Mouse (Mus musculus) retina, adult 2 months (tissue): Measurements from ENCODE around the gene Apoc3.

Experiments used
- DNase-seq: peaks from one replicate; pipeline ENCODE4 v3.0.0-alpha.2; 2012; ENCODE audit warnings: low read depth, low spot score

Gene Apoc3

DNA sequence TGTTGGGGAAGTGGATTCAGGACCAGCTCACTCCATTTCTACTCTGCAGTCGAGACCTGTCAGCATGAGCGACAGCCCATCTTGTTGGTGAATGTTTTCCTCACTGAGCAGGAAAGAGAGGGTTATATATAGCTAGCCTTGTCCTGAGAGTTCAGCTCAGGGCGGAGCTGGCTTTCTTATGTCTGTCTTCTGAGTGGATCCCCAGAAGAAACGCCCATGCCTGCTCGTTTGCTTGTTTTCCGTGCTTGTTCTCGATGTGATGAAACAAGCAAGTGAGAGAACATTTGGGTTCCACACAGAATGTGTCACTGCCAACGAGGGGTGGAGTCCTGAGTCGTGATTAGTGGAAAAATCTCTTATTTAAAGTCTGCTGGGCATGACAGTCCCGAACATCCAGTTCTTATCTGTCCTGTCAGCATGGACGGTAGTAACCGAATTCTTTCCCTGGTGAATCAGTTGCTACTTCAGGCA, 38.7 kb downstream of the Apoc3 start:
- DNase-seq: no peak

DNA sequence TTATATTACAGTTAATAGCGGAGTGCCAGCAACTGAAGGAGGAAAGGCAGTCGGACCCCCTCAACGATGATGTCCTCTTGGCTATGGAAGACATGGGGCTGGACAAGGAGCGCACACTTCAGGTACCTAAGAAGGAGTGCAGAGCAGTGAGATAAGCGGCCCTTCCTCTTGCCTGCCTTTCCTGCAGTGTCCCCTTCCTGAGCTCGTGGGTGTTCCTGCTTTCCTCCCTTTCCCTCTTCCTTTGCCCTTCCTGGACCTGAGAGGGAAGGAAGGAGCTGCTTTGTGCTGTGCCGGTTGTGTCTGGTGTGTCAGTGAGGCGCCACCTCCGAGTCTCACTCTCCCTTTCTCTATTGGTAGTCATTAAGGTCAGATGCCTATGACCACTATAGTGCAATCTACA, 40.6 kb downstream of the Apoc3 start:
- no peak for DNase-seq

DNA sequence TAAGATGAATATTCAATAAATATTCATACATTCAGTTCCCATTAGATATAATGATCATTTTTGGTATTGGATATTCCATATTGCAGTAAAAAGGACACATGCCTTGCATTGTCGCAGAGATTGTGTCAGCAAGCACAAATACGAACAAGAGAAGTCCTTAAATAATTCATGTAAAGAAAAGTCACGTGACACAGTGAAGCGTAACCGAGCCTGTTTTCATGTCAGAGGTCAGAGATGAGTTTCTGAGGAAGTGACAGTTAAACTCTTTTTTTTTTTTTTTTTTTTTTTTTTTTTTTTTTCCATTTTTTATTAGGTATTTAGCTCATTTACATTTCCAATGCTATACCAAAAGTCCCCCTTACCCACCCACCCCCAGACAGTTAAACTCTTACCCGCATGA, 42.8 kb downstream of the Apoc3 start:
- DNase-seq: no peak

DNA sequence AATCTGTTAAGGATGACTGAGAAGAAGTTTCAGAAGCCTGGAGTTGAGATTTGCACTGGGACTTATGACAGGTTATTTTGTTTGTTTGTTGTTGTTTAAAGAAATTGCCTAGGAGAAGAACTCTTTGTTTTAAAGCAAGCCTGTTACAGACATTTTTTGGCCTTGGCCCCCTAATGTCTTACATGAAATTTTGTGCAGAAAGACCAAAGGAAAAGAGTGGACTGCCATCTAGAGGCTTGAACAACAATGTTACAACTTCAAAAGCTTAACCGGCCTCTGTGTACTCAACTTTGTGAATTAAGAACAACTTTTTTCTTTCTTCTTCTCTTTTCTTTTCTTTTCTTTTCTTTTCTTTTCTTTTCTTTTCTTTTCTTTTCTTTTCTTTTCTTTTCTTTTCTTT, 43.8 kb downstream of the Apoc3 start:
- DNase-seq: peak; percentile 22

DNA sequence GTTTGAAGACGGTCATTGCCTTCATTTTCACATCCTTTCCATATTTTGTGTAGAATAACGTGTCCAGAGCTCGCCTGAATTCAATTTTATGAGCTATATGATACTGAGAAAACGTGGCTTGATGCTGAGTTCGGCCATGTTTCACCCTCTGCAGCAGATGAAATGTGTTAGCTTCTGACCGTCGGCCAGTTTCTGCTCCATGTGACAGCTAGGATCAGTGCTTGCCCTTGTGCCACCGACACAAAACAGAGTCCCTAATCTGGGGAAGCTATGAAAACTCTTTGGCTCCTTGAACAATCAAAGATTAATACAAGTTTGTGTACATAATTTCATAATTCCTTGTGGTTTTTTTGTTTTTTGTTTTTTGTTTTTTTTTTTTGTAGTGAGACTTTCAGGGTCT, 44.2 kb downstream of the Apoc3 start:
- no peak for DNase-seq

DNA sequence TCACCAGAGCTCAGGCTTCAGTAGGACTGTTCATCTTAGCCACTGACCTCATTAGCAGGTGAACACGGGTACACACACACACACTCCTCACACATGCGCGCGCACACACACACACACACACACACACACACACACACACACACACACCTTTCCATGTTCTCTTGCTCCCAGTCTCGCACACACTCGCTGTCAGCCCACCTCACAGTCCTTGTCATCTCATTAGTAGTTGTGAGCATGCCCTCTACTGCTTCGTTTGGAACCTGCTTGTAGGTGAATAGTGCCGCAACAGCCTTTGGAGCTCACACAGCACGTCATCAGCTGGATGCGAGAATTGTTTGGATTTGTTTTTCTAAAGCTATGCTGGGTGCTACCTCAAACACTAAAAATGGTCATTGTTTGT, 46.1 kb downstream of the Apoc3 start:
- no peak for DNase-seq

DNA sequence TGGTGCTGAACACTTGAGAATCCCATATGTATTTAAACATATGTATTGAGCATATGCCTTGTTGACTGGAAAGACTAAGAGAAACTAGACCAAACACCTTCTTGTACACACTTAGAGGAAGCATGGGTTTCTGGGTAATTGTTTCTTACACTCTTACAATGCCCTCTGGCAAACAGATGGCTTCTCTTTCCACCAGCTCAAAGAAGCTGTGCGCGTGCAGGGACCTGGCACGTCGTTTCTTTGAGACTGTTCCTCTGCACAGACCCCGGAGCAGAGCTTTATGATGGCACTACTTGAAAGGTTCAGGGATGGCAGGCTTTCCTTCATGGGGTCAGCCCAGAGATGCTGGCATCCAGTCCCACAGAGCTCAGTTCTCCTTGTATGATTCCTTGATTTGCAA, 46.5 kb downstream of the Apoc3 start:
- no peak for DNase-seq

DNA sequence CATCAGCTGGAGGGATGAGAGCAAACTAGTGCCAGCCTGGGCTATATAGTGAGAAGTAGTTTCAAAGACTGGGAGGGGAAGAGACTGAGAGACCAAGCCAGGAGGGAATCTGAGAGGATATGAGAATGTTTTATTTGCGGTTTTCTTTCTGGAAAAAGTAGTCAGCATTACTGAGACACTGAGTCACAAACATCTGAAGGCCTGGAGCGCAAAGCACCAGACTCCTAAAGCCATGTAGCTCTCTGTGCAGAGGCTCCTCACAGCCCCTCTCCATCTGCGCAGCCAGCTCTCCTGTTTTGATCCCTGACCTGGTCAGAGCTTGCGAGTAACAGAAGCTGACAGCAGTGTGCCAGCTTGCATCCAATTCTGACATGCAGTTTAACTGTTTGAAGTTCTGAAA, 47.1 kb downstream of the Apoc3 start:
- DNase-seq: no peak

DNA sequence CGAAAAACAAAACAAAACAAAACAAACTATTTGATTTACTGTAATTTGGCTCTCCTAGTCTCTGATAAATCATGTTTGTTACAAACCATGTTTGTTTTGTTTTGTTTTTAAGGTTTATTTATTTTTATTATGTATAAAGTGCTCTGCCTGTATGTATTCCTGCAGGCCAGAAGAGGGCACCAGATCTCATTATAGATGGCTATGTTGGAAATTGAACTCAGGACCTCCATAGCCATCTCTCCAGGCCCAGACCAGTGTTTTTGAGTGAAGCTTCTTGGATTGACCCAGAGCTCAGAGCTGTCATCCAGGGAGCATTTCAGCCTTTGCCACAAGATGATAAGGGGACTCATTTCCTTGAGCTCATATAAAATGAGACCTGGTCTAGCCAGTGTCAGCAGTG, 49.0 kb downstream of the Apoc3 start:
- DNase-seq: no peak

DNA sequence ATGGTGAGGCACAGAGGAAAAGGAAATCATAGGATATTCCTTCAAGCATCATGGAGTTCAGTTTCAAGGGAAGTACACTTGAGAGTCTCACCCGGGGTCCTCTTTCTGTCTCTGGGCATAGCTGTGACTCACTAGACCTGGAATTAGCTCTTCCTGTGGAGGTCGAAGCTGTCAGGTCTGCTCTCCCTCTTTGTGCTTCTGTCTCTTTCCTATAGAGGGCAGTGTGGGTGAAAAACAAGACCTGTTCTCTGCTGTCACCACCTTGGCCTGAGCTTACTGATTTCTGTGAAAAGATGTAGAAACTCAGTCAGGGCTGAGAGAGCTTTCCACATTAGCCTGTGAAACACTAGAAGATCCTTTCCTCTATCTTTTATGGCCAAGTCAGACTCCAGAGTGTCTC, 50.2 kb downstream of the Apoc3 start:
- no peak for DNase-seq

DNA sequence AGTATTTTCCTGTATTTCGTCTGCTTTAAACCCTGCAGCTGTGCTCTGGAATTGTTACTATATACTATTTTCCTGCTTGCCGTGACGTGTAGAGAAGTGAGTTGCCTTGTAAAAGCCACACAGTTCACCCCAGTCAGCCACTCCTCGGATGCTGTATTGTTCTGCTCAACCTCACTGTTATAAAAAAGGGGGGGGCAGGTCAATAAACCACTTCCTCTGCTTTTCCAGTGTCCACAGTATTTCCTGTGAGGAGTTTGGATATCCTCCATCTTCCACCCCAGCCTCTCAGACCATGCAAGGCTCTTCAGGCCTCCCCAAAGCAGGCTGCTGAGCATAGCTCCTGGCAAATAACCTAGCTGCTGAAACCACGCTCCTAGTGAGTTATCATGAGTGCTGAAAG, 50.9 kb downstream of the Apoc3 start:
- DNase-seq: no peak
